Mouse (Mus musculus) hindbrain, embryonic 16.5 days (tissue): ENCODE results near the gene Fam205c. TPM values are rescaled to one million over a fixed set of nuclear protein-coding genes. Genes with fewer than 3 reads are reported as not detected.
"Not testable (repeated sequence)": the region's sequence is repeated elsewhere in the genome, so short reads cannot be mapped to it uniquely, and the experiment has no call there.

Experiments
- ATAC-seq: fragments of 200-750 bp; cut with Nextera tagmentation; 2 replicates; pipeline ENCODE4 v1.8.0; 2017; ENCODE audit warnings: moderate TSS enrichment, moderate library complexity
- H3K27ac ChIP-seq: fragments of 300-500 bp; sonication (generic); 2 replicates; pipeline ENCODE4 v1.5.1; 2014; ENCODE audit warnings: low read depth, mild to moderate bottlenecking, control low read depth, low read length, moderate library complexity
- H3K27me3 ChIP-seq: fragments of 300-500 bp; sonication (generic); replicated peaks from 2 replicates; pipeline ENCODE4 v1.6.1; 2014; ENCODE audit warnings: low read length; ENCODE audit not compliant: control insufficient read depth, insufficient read depth
- H3K36me3 ChIP-seq: fragments of 300-500 bp; sonication (generic); 2 replicates; pipeline ENCODE4 v1.6.1; 2014; ENCODE audit warnings: mild to moderate bottlenecking, low read length, moderate library complexity, mixed read lengths; ENCODE audit not compliant: control insufficient read depth, insufficient read depth
- H3K4me1 ChIP-seq: fragments of 300-500 bp; sonication (generic); 2 replicates; pipeline ENCODE4 v1.6.1; 2014; ENCODE audit warnings: low read depth, low read length; ENCODE audit not compliant: control insufficient read depth, insufficient read depth
- H3K4me2 ChIP-seq: fragments of 300-500 bp; sonication (generic); 2 replicates; pipeline ENCODE4 v1.6.1; 2014; ENCODE audit warnings: mild to moderate bottlenecking, low read length, control low read depth, moderate library complexity
- H3K4me3 ChIP-seq: fragments of 300-500 bp; sonication (generic); 2 replicates; pipeline ENCODE4 v1.5.1; 2014; ENCODE audit warnings: mild to moderate bottlenecking, low read length, control low read depth, moderate library complexity
- H3K9ac ChIP-seq: fragments of 300-500 bp; sonication (generic); 2 replicates; pipeline ENCODE4 v1.6.1; 2014; ENCODE audit warnings: low read depth, mild to moderate bottlenecking, control low read depth, low read length, moderate library complexity
- H3K9me3 ChIP-seq: fragments of 300-500 bp; sonication (generic); 2 replicates; pipeline ENCODE4 v1.6.1; 2014; ENCODE audit warnings: mild to moderate bottlenecking, low read length, moderate library complexity; ENCODE audit not compliant: control insufficient read depth
- WGBS: fragments of 180-500 bp; shearing (Covaris S2); extraction: QIAGEN DNeasy Blood & Tissue Kit; methylation state at CpG from one replicate; pipeline ENCODE4 v1.1.7; 2014; 5-methylcytosine and 5-hydroxymethylcytosine counted together
- polyA plus RNA-seq: library from polyadenylated mRNA; unstranded; fragments of >200 nt; fragmentation: Nextera tagmentation; extraction: Ambion mirVana; gene quantifications from 2 replicates; pipeline ENCODE4 v1.2.1, GENCODE M21; 2015

Gene Fam205c
- polyA plus RNA-seq, 1 experiment from 2014 or later = 2.0 TPM

DNA sequence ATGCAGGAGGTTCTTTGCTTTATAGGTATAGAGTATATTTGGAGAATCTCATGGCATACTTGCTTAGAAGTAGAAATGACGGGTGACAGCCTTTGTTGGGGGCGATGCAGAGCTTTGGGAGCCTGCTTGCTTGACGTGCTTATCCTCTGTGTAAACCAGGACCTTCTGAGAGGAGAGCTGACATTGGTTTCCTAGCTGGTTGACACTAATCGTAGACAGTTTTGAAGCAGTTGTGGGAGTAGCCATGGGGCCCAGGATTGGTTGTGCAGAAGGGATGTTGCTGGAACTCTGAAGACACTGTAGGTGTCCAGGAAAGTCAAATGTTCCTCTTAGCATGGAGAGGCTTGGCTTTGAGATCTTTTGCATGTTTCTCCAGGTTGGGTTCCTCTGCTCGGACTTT lies 5.8 kb downstream of the Fam205c start:
- ATAC-seq = no peak

DNA sequence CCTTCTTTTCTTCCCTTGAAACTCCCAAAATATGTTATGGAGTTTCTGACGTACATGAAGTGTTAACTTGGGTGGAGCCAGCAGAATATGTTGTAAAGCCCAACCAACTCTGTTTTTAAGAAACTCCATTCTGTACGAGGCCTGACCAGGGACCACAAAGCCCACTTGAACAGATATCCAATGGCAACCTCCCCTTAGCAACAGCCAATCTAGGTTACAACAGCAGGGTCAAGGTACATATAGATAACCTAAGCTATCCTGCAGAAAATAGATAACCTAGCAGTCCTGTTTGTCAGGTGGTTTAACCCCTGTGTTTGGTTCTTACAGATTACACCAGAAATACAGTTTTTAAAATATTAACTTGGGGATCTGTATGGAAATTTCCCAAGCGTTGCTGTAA lies 6.6 kb downstream of the Fam205c start:
- no peaks in the 10 kb centered on the region for H3K9me3 ChIP-seq
- H3K27ac ChIP-seq = no peak overlapping the region
- H3K4me3 ChIP-seq = no peak overlapping the region
- no peak overlapping the region for H3K9ac ChIP-seq
- H3K4me2 ChIP-seq = no peak overlapping the region
- no peaks in the 10 kb centered on the region for H3K27me3 ChIP-seq
- no peaks in the 10 kb centered on the region for H3K36me3 ChIP-seq
- no peak for ATAC-seq
- WGBS = 81% methylated on average over 3 of the region's 3 CpGs
- H3K4me1 ChIP-seq = no peaks in the 10 kb centered on the region

More for the DNA sequence above, 5.8 kb downstream of the Fam205c start:
- Histone ChIP-seq H3K9me3 (no peaks in the 10 kb centered on the region), H3K27me3 (no peaks in the 10 kb centered on the region), H3K9ac (no peak overlapping the region), H3K4me2 (no peak overlapping the region), H3K27ac (no peak overlapping the region), H3K4me1 (no peaks in the 10 kb centered on the region), H3K4me3 (no peak overlapping the region), H3K36me3 (no peaks in the 10 kb centered on the region)
- WGBS = 96% methylated on average over 5 of the region's 5 CpGs

DNA sequence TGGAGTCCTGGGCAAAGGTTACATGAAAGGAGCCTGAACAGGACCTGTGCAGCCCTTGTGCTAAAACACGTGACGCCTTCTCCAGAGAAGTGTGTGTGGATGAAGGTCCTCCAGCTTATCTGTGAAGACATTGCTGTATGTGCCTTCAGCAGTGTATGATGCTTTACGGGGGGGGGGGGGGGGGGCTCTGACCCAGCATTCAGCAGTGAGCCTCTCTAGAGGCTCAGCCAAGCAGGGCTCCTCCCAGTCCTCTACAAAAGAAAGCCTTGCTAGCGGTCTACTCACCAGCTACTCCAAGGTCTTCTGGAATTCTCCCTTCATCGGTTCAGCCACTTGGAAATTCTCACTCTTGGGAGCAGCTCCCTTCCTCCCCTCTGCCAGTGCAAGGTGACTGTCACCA lies 10.5 kb downstream of the Fam205c start:
- not testable (repeated sequence) for H3K4me1 ChIP-seq, H3K9ac ChIP-seq, H3K4me3 ChIP-seq, H3K27me3 ChIP-seq, ATAC-seq, H3K4me2 ChIP-seq, H3K36me3 ChIP-seq, H3K9me3 ChIP-seq, H3K27ac ChIP-seq
- WGBS = 92% methylated on average over 4 of the region's 5 CpGs

DNA sequence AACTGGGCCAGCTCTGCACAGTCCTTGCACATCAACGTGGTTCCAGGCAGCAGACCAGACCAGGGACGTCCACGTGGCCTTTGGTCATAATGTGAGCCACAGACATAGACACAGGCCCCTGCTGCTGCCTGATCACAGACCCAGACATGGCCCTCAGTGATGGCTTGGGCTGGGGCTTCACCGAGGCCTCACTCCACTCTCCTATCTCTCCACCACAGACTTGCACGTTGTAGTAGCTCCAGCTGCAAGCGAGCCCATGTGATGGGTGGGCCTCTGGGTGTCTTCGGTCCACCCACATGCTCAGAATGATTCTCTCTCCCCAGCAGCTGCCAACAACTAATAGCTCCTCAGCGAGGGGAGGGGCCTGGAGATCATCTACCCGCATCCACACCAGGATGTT lies 13.6 kb downstream of the Fam205c start:
- H3K36me3 ChIP-seq, H3K27me3 ChIP-seq, H3K4me3 ChIP-seq, H3K4me2 ChIP-seq, H3K27ac ChIP-seq, H3K4me1 ChIP-seq, H3K9ac ChIP-seq, ATAC-seq, H3K9me3 ChIP-seq: not testable (repeated sequence)
- WGBS = 84% methylated on average over 9 of the region's 9 CpGs

DNA sequence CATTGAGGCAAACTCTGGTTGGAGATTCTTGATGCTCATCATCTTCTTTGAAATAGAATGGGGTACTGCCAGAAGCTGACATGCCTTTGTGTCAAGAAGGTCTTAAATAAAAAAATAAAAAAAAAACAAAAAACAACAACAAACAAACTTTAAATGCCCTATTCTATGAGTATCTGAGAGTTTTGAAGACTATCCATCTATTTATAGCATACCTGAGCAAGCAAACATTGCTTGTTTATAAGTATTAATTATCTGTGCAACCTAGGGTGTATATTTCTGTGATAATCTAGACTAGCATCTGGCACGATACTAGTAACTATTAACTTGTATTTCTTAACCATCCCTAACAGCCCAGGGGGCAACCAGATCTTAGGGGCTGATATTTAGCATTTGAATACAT lies 17.4 kb downstream of the Fam205c start, which contains the start of gene Gm12394:
Gene Gm12394, minus strand, starts transcription at position 101 of the 400 bp plus-strand sequence.
- ATAC-seq, H3K4me2 ChIP-seq, H3K27ac ChIP-seq, H3K27me3 ChIP-seq, H3K36me3 ChIP-seq, H3K9ac ChIP-seq, H3K4me3 ChIP-seq, H3K4me1 ChIP-seq, H3K9me3 ChIP-seq: not testable (repeated sequence)
- 74% methylated on average over 1 of the region's 1 CpGs for WGBS

DNA sequence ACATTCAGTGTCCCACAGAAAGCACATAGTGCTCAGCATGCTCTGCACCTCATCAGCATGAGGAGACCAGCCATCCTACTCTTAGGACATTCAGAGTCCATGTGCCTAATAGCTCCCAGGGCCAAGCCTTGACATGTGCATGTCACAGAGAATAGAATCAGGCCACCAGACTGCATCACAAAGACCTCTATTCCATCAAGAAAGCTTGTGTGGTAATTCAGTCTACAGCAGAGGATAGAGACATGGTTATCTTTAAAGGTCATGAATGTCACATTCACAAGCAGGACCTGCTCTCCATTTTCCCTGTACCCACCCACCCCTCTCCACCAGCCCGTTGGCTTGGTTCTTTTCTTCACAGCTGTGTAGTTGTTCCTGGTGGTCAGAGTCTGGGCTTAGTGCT lies 20.2 kb downstream of the Fam205c start, which contains the start of gene Fam205a1:
Gene Fam205a1, minus strand, starts transcription at position 101 of the 400 bp plus-strand sequence.
- WGBS = 100% methylated on average over 1 of the region's 1 CpGs
- ATAC-seq = not testable (repeated sequence)

More for the DNA sequence above, 20.2 kb downstream of the Fam205c start, which contains the start of gene Fam205a1:
- H3K9ac ChIP-seq, H3K27me3 ChIP-seq, H3K27ac ChIP-seq, H3K36me3 ChIP-seq, H3K4me2 ChIP-seq, H3K9me3 ChIP-seq, H3K4me1 ChIP-seq, H3K4me3 ChIP-seq: not testable (repeated sequence)

Other genes starting within 250 kb of the Fam205c start
- 0.39 TPM in 1 of 2 replicates, not detected in the other for gene Gm2564, start 244.5 kb downstream of the Fam205c start, polyA plus RNA-seq
- gene Ccl27b, start 219.0 kb downstream of the Fam205c start, polyA plus RNA-seq = not detected in 2 replicates
- not detected in 2 replicates for gene Il11ra2, start 212.3 kb downstream of the Fam205c start, polyA plus RNA-seq
- gene 4930578G10Rik, start 138.7 kb downstream of the Fam205c start, polyA plus RNA-seq = 0.38 TPM in 1 of 2 replicates, not detected in the other
- 0.22 and 0.28 TPM in 2 replicates for gene Ccl19, start 117.7 kb downstream of the Fam205c start, polyA plus RNA-seq
- gene Ccl21a, start 100.2 kb downstream of the Fam205c start, polyA plus RNA-seq = 1.6 and 3.2 TPM in 2 replicates
- 0.07 and 0.10 TPM in 2 replicates for gene Fam205a1, start 20.3 kb downstream of the Fam205c start, polyA plus RNA-seq
- 0.65 and 0.66 TPM in 2 replicates for gene Gm12394, start 17.5 kb downstream of the Fam205c start, polyA plus RNA-seq
- 44.5 and 45.7 TPM in 2 replicates for gene Phf24, start 42.4 kb upstream of the Fam205c start, polyA plus RNA-seq
- gene Dnajb5, start 75.6 kb upstream of the Fam205c start, polyA plus RNA-seq = 44.9 and 45.7 TPM in 2 replicates
- 0.44 and 1.3 TPM in 2 replicates for gene 1700022I11Rik, start 95.4 kb upstream of the Fam205c start, polyA plus RNA-seq
- gene Vcp, start 126.3 kb upstream of the Fam205c start, polyA plus RNA-seq = 478 and 502 TPM in 2 replicates
- gene Fancg, start 136.3 kb upstream of the Fam205c start, polyA plus RNA-seq = 22.7 and 25.8 TPM in 2 replicates
- gene Pigo, start 151.6 kb upstream of the Fam205c start, polyA plus RNA-seq = 28.5 and 30.8 TPM in 2 replicates
- 234 and 261 TPM in 2 replicates for gene Stoml2, start 157.5 kb upstream of the Fam205c start, polyA plus RNA-seq
- 32.3 and 36.3 TPM in 2 replicates for gene Fam214b, start 172.0 kb upstream of the Fam205c start, polyA plus RNA-seq
- gene Unc13b, start 184.7 kb upstream of the Fam205c start, polyA plus RNA-seq = 13.0 and 16.5 TPM in 2 replicates